Mouse (Mus musculus): ENCODE results near the gene Olfr1418.

DNA sequence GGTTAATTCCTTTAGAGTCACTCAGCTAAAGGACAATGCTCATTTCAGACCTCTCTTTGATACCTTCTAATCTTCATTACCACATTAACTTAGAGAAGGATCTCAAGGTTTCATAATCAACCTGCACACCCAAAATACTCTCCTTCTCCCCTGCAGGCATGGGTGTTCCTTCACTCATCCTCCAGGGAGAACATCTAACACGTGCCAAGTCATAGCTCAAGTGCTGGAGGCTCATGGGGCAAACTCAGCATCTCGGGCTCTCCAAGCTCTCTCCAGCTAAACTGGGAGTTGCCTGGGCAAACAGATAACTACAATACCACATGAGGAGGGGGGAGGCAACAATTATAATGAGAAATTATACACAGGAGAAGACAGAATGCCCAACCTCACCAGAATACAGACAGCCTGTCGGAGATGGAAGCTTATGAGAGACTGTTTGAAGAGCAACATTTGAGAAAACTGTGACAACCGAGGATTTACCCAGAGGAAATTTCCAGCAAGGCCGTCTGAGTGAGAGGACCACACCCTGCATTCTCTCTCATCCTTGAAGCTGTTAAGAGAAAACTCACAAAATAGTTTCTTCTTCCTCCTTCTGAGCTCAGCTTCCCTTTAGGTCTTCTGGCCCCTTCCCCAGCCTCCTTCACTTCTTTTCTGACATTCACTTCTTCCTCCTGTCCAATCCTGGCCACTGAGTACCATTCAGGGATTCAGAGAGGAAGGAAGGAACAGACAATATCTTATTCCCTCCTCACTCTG, 50.7 kb downstream of the Olfr1418 start:
- no peak for TF ChIP-seq EP300 (IDR thresholded peaks at IDR 0.05; ENCODE audit: insufficient read depth, low read depth, low read length)
- no peak for TF ChIP-seq POLR2A (IDR thresholded peaks at IDR 0.05; ENCODE audit: insufficient read depth, low read length)
- no peak for TF ChIP-seq CTCF (IDR thresholded peaks at IDR 0.05; ENCODE audit: low read depth, low read length)
